Comparison of ENCODE assay signal across 10 mouse cellular contexts in the genomic region with DNA sequence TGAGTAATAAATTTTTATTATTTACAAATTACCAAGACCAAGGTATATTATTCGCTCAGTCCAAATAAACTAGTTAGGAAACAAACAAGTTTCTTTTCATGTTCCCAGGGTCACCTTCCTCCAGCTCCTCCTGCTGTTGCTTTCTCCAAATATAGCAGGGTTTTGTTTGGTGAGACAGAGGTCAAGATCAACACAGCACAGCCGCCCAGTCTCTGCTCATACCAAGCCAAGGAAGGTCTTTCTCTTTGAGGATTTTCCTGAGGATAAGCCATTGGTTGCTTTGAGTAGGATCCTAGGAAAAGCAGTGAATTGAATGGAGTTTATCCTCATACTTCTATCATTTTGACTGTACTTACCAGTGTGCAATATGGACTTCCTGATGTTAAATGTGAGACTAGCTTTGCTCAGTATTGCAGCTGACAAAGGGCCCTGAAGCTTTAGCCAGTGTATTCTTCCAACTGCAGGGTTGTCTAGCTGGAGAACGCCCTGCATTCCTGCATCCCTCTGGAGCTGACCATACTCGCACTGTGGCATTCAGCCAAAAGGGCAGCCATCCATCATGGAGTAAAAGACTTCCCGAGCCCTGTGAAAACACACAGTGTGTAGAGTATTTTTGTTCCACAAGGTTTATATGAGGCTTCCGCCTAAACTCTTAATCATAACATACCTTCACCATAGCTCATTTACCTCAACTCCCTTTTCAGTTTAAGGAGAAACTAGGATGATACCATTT. TPM values are rescaled to one million over a fixed set of nuclear protein-coding genes. Genes with fewer than 3 reads are reported as not detected.
DNase-seq lines count a peak whose midpoint lies in the region; ATAC-seq lines count a peak whose summit lies in the region.
"Had no signal": no experiment of that assay in that cellular context is flagged by ENCODE, and none has a peak within 500 bp of the region (broad histone marks: within the 10 kb centered on the region; RNA-seq: fewer than 3 reads in every experiment).

No protein-coding gene starts in this region.

- H3K9me3 ChIP-seq in heart, embryonic 16.5 days (replicated peaks; ENCODE audit: control insufficient read depth, low read length) = no peaks in the 10 kb centered on the region
- peaks cover 3% of the 10 kb centered on the region; the same call in 1 of the 2 replicates for H3K9me3 ChIP-seq in heart, embryonic 12.5 days (replicated peaks)
- H3K9me3 ChIP-seq in intestine, embryonic 16.5 days (ENCODE audit: control insufficient read depth, low read length) = no peaks in the 10 kb centered on the region
- H3K9me3 ChIP-seq: midbrain, embryonic 12.5 days had no signal

- H3K4me3 ChIP-seq in heart, embryonic 16.5 days (ENCODE audit: low read length) = no peak overlapping the region
- H3K4me3 ChIP-seq in heart, embryonic 12.5 days = no peak overlapping the region
- no peak overlapping the region for H3K4me3 ChIP-seq in intestine, embryonic 16.5 days (ENCODE audit: low read length)
- H3K4me3 ChIP-seq: midbrain, embryonic 12.5 days had no signal

- 27% methylated on average over 6 of the region's 6 CpGs for WGBS in heart, embryonic 16.5 days
- WGBS in heart, embryonic 12.5 days = 47% methylated on average over 6 of the region's 6 CpGs
- WGBS in intestine, embryonic 16.5 days = 35% methylated on average over 6 of the region's 6 CpGs

- no peaks in the 10 kb centered on the region for H3K36me3 ChIP-seq in heart, embryonic 16.5 days (ENCODE audit: control insufficient read depth, insufficient read depth)
- no peaks in the 10 kb centered on the region for H3K36me3 ChIP-seq in heart, embryonic 12.5 days
- no peaks in the 10 kb centered on the region for H3K36me3 ChIP-seq in intestine, embryonic 16.5 days (ENCODE audit: control insufficient read depth, insufficient read depth, low read length)
- H3K36me3 ChIP-seq: midbrain, embryonic 12.5 days had no signal

- H3K9ac ChIP-seq in heart, embryonic 16.5 days (ENCODE audit: low read length) = no peak overlapping the region
- H3K9ac ChIP-seq in heart, embryonic 12.5 days = no peak overlapping the region
- H3K9ac ChIP-seq in intestine, embryonic 16.5 days (ENCODE audit: low read depth, low read length) = no peak overlapping the region
- H3K9ac ChIP-seq: midbrain, embryonic 12.5 days had no signal

- no peak overlapping the region for H3K27ac ChIP-seq in heart, embryonic 16.5 days (ENCODE audit: low read length)
- H3K27ac ChIP-seq in heart, embryonic 12.5 days (ENCODE audit: poor library complexity, severe bottlenecking) = no peak overlapping the region
- no peak overlapping the region for H3K27ac ChIP-seq in intestine, embryonic 16.5 days (ENCODE audit: low read length)
- H3K27ac ChIP-seq: midbrain, embryonic 12.5 days had no signal

- peak; percentile 23; the same call in 1 of the 2 replicates for ATAC-seq in heart, embryonic 16.5 days (replicated peaks; ENCODE audit: extremely low read depth, insufficient read depth, low FRiP score)
- no peak for ATAC-seq in heart, embryonic 12.5 days (ENCODE audit: insufficient number of reproducible peaks, low FRiP score)
- peak; percentile 62; the same call in 1 of the 2 replicates for ATAC-seq in intestine, embryonic 16.5 days
- no peak for ATAC-seq in megakaryocyte progenitor cell, adult 5-6 weeks (replicated peaks; ENCODE audit: poor library complexity)

- peak; percentile 67 to 84 for DNase-seq in adrenal gland, adult (ENCODE audit: inconsistent age in 2 of 2, low spot score in 1 of 2)
- DNase-seq in lung, postnatal 14 days = peak; percentile 76
- DNase-seq in cerebellum, adult 9-11 months = no peak
- DNase-seq in layer of hippocampus, adult 9-10 months (ENCODE audit: low spot score) = no peak
- DNase-seq: right cerebral cortex, postnatal 25 days had no signal

- peaks cover 4% of the 10 kb centered on the region for H3K4me1 ChIP-seq in heart, embryonic 16.5 days (ENCODE audit: control insufficient read depth, insufficient read depth, low read length)
- peaks cover 9% of the 10 kb centered on the region for H3K4me1 ChIP-seq in heart, embryonic 12.5 days (replicated peaks)
- H3K4me1 ChIP-seq in intestine, embryonic 16.5 days (ENCODE audit: control insufficient read depth, insufficient read depth, low read length) = peaks cover 4% of the 10 kb centered on the region; the same call in 1 of the 2 replicates
- H3K4me1 ChIP-seq: midbrain, embryonic 12.5 days had no signal

- no peaks in the 10 kb centered on the region for H3K27me3 ChIP-seq in heart, embryonic 16.5 days (ENCODE audit: control insufficient read depth, insufficient read depth, low read length)
- H3K27me3 ChIP-seq in heart, embryonic 12.5 days (replicated peaks) = no peaks in the 10 kb centered on the region
- H3K27me3 ChIP-seq in intestine, embryonic 16.5 days (replicated peaks; ENCODE audit: control insufficient read depth, insufficient read depth, low read length) = no peaks in the 10 kb centered on the region
- H3K27me3 ChIP-seq: midbrain, embryonic 12.5 days had no signal

- H3K4me2 ChIP-seq in heart, embryonic 16.5 days (ENCODE audit: low read depth, low read length) = no peak overlapping the region
- no peak overlapping the region for H3K4me2 ChIP-seq in heart, embryonic 12.5 days
- no peak overlapping the region for H3K4me2 ChIP-seq in intestine, embryonic 16.5 days (ENCODE audit: low read depth, low read length)
- H3K4me2 ChIP-seq: midbrain, embryonic 12.5 days had no signal

RNA-seq across cellular contexts. Expression of gene Col4a3, which starts 10.3 kb away (rescaled TPM):
- 0.59 and 0.95 TPM in 2 replicates for polyA plus RNA-seq in heart, embryonic 16.5 days (2015; fragmentation: Nextera tagmentation; extraction: Ambion mirVana)
- polyA plus RNA-seq in heart, embryonic 12.5 days (2016; fragmentation: Nextera tagmentation; extraction: Ambion mirVana) = 0.54 and 0.60 TPM in 2 replicates
- 0.16 and 0.21 TPM in 2 replicates for polyA plus RNA-seq in intestine, embryonic 16.5 days (2015; fragmentation: Nextera tagmentation; extraction: Ambion mirVana)
- not detected in 2 replicates for total RNA-seq in megakaryocyte progenitor cell, adult 5-6 weeks (2015)
- not detected in 2 replicates for total RNA-seq in megakaryocyte progenitor cell, adult 5-6 weeks (2017)

RNA-seq across cellular contexts. Expression of gene Col4a4, which starts 10.4 kb away (rescaled TPM):
- 0.67 and 1.4 TPM in 2 replicates for polyA plus RNA-seq in heart, embryonic 16.5 days (2015; fragmentation: Nextera tagmentation; extraction: Ambion mirVana)
- polyA plus RNA-seq in heart, embryonic 12.5 days (2016; fragmentation: Nextera tagmentation; extraction: Ambion mirVana) = 0.33 and 0.49 TPM in 2 replicates
- polyA plus RNA-seq in intestine, embryonic 16.5 days (2015; fragmentation: Nextera tagmentation; extraction: Ambion mirVana) = 0.05 and 0.20 TPM in 2 replicates
- not detected in 2 replicates for total RNA-seq in megakaryocyte progenitor cell, adult 5-6 weeks (2015)
- 0.03 and 0.04 TPM in 2 replicates for total RNA-seq in megakaryocyte progenitor cell, adult 5-6 weeks (2017)

Comparison
In these comparisons a context has a peak if more than half of its experiments do, and no peak if none do; other contexts are left out.
1. ATAC-seq: peak in heart, embryonic 16.5 days (single experiment) and intestine, embryonic 16.5 days (single experiment); none in heart, embryonic 12.5 days (single experiment) and megakaryocyte progenitor cell, adult 5-6 weeks (single experiment).
2. DNase-seq: peak in adrenal gland, adult (2 of 2) and lung, postnatal 14 days (single experiment); none in cerebellum, adult 9-11 months (single experiment) and layer of hippocampus, adult 9-10 months (single experiment).